Mouse (Mus musculus) heart, adult 8-10 months (tissue): ENCODE measurements at regions not wholly inside any gene's neighbourhood (a gene's known extent, or its start where the extent isn't known, plus 50 kb on each side); places are given as distances from the start of the nearest gene placed in this dataset.
A peak's percentile ranks its signal among the peaks of the same experiment; 100 is the strongest.

ENCODE experiments used
- DNase-seq: peaks from one replicate; pipeline ENCODE4 v3.0.0; 2022; ENCODE audit warnings: low spot score

GRCm38 (mm10) chr5:149338016-149338696, 73.4 kb upstream of the Medag start:
- DNase-seq, result no peak

GRCm38 (mm10) chr5:149338697-149339078, 72.9 kb upstream of the Medag start:
- no peak for DNase-seq

GRCm38 (mm10) chr5:149340361-149340760, 71.2 kb upstream of the Medag start:
- no peak for DNase-seq

GRCm38 (mm10) chr5:149341461-149341860, 70.1 kb upstream of the Medag start:
- DNase-seq, result no peak

GRCm38 (mm10) chr5:149343610-149344527, 67.7 kb upstream of the Medag start:
- no peak for DNase-seq

GRCm38 (mm10) chr5:149344528-149344855, 67.1 kb upstream of the Medag start:
- DNase-seq, result no peak

GRCm38 (mm10) chr5:149345161-149345560, 66.4 kb upstream of the Medag start:
- DNase-seq, result no peak

- no peak for DNase-seq
These were observed 61.9 kb upstream of the Medag start for GRCm38 (mm10) chr5:149349685-149350084.

- DNase-seq, result peak; percentile 45
These were observed 58.4 kb upstream of the Medag start for GRCm38 (mm10) chr5:149353039-149353655.

- DNase-seq, result no peak
These were observed 57.0 kb upstream of the Medag start for GRCm38 (mm10) chr5:149354448-149355115.

GRCm38 (mm10) chr5:149355131-149355530, 56.4 kb upstream of the Medag start:
- DNase-seq, result no peak

- DNase-seq, result no peak
These were observed 54.6 kb upstream of the Medag start for GRCm38 (mm10) chr5:149356970-149357369.
